Mouse (Mus musculus) limb, embryonic 11.5 days (tissue): ENCODE results near the gene Nudt11. TPM values are rescaled to one million over a fixed set of nuclear protein-coding genes. Genes with fewer than 3 reads are reported as not detected.

Experiments
- microRNA-seq: library from miRNA; unstranded; fragments of <30 nt; microRNA quantifications from one replicate; pipeline ENCODE4, GENCODE M21; 2016
- polyA plus RNA-seq: library from polyadenylated mRNA; unstranded; fragments of >200 nt; fragmentation: Nextera tagmentation; extraction: Ambion mirVana; gene quantifications from 2 replicates; pipeline ENCODE4 v1.2.1, GENCODE M21; 2014

Nudt11 gene
- polyA plus RNA-seq, 1 experiment from 2014 or later, result 9.0 TPM

Small RNA genes lying within 50 kb of the gene (microRNA-seq; reads per million reads assigned to microRNA genes)
- gene Gm27360, result not detected

Other genes with a start within 250 kb of the Nudt11 start
- gene AU022751, start 36.0 kb downstream of the Nudt11 start, polyA plus RNA-seq, result 0.09 TPM in 1 of 2 replicates, not detected in the other
- gene Nudt10, start 125.6 kb downstream of the Nudt11 start, polyA plus RNA-seq, result 11.8 and 13.6 TPM in 2 replicates